Mouse (Mus musculus) limb, embryonic 12.5 days (tissue): Measurements from ENCODE around the gene Zfp593. TPM values are rescaled to one million over a fixed set of nuclear protein-coding genes. Genes with fewer than 3 reads are reported as not detected.

Experiments used
- ATAC-seq: fragments of 200-750 bp; cut with Nextera tagmentation; 2 replicates; pipeline ENCODE4 v1.8.0; 2017; ENCODE audit warnings: low read depth, moderate TSS enrichment; ENCODE audit not compliant: insufficient number of reproducible peaks, insufficient read depth, low FRiP score, low TSS enrichment
- H3K27ac ChIP-seq: fragments of 300-500 bp; sonication (generic); 2 replicates; pipeline ENCODE4 v1.5.1; 2016; ENCODE audit warnings: mild to moderate bottlenecking, moderate library complexity
- H3K27me3 ChIP-seq: fragments of 300-500 bp; sonication (generic); 2 replicates; pipeline ENCODE4 v1.6.1; 2016; ENCODE audit warnings: mild to moderate bottlenecking, moderate library complexity
- H3K36me3 ChIP-seq: fragments of 300-500 bp; sonication (generic); 2 replicates; pipeline ENCODE4 v1.6.1; 2016; ENCODE audit warnings: mild to moderate bottlenecking, moderate library complexity
- H3K4me1 ChIP-seq: fragments of 300-500 bp; sonication (generic); replicated peaks from 2 replicates; pipeline ENCODE4 v1.6.1; 2016
- H3K4me2 ChIP-seq: fragments of 300-500 bp; sonication (generic); 2 replicates; pipeline ENCODE4 v1.6.1; 2016; ENCODE audit warnings: mild to moderate bottlenecking, moderate library complexity
- H3K4me3 ChIP-seq: fragments of 300-500 bp; sonication (generic); replicated peaks from 2 replicates; pipeline ENCODE4 v1.5.1; 2016; ENCODE audit warnings: mild to moderate bottlenecking
- H3K9ac ChIP-seq: fragments of 300-500 bp; sonication (generic); replicated peaks from 2 replicates; pipeline ENCODE4 v1.6.1; 2016; ENCODE audit warnings: mild to moderate bottlenecking, moderate library complexity
- H3K9me3 ChIP-seq: fragments of 300-500 bp; sonication (generic); 2 replicates; pipeline ENCODE4 v1.6.1; 2016; ENCODE audit warnings: mild to moderate bottlenecking, moderate library complexity
- WGBS: fragments of 180-500 bp; shearing (Covaris S2); methylation state at CpG from one replicate; pipeline ENCODE4 v1.1.7; 2016; 5-methylcytosine and 5-hydroxymethylcytosine counted together
- polyA plus RNA-seq: library from polyadenylated mRNA; unstranded; fragments of >200 nt; fragmentation: Nextera tagmentation; extraction: Ambion mirVana; gene quantifications from 2 replicates; pipeline ENCODE4 v1.2.1, GENCODE M21; 2016

Gene Zfp593
- polyA plus RNA-seq, 1 experiment from 2014 or later = 19.2 TPM

DNA sequence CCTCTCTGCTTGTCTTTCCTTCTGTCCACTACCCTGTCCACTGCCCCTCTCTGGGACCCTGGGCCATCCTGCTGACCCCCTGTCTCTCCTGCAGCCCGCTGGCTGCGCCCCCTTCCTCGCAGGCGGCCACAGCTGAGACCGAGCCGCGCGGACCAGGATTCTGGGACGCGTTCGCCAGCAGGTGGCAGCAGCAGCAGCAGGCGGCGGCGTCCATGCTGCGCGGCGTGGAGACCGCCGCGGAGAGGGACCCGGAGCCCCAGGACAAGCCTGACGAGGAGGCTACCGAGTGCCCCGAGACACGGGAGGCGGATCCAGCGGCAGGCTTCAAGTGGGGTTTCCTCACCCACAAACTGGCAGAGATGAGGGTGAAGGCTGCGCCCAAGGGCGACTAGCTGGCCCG is 4.3 kb upstream of the Zfp593 start:
- no peaks in the 10 kb centered on the region for H3K36me3 ChIP-seq
- no peak overlapping the region for H3K27ac ChIP-seq
- under 1% methylated on average over 30 of the region's 30 CpGs for WGBS
- H3K4me1 ChIP-seq = peaks cover 54% of the 10 kb centered on the region
- H3K4me2 ChIP-seq = peak overlapping the region; percentile 93
- peaks cover 86% of the 10 kb centered on the region for H3K27me3 ChIP-seq
- peak overlapping the region; percentile 32 for H3K4me3 ChIP-seq
- ATAC-seq = peak; percentile 57; the same call in 1 of the 2 replicates
- H3K9me3 ChIP-seq = no peaks in the 10 kb centered on the region
- peak overlapping the region; percentile 42; the same call in 1 of the 2 replicates for H3K9ac ChIP-seq

DNA sequence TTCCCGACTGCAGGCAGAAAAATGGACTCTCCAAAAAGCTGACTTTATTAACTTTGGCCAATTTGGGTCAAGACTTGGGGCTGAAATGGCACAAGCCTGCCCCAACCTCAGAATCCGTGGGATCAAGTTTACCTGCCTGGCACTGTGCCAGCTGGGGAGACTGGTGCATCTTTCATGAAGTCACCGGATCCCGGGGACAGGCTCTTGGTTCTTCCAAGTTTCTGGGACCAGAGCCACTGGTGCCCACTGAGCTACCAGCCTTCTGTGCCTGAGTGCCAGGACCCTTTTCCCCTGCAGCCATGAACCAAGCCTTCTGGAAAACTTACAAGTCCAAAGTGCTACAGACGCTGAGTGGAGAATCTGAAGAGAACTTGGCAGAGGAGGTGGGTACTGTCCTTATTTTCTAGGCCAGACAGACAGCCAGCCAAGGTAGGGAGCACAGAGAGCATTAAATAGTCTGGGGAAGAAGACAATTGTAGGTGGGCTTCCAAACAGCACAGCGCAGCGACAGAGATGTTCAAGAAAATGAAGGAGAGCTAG is 1.4 kb upstream of the Zfp593 start, which contains the start of gene Gm30191:
Gene Gm30191, plus strand, starts transcription at position 217 of the 540 bp plus-strand sequence.
- peaks cover 32% of the 10 kb centered on the region for H3K4me1 ChIP-seq

DNA sequence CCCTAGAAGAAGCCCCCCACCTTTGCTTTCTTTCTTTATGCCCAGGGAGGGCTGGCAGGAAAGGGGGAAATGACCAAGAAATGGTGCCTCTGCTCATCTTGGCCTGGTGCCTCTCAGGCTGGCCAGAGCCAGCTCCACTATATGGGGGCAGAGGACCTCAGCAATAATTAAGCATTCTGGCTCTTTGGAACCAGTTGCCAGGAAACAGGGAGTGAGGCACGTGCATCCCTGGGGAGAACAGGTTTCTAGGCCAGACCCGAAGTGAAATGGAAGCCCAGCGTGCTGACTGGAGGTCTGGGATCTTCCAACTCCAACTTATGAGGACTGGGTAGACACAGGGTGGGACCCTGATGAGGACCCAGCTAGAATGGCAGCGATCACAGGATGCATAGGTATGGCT is 864 bp upstream of the Zfp593 start:
- Histone ChIP-seq H3K4me2 (0 out of 2 replicates have a peak overlapping the region, but pooled peaks have one; percentile 94), H3K9ac (no peak overlapping the region), H3K27me3 (peaks cover 53% of the 10 kb centered on the region), H3K9me3 (no peaks in the 10 kb centered on the region), H3K4me3 (no peak overlapping the region), H3K27ac (no peak overlapping the region), H3K36me3 (no peaks in the 10 kb centered on the region), H3K4me1 (peaks cover 27% of the 10 kb centered on the region)
- 49% methylated on average over 4 of the region's 4 CpGs for WGBS
- no peak for ATAC-seq

More for the DNA sequence above, 1.4 kb upstream of the Zfp593 start, which contains the start of gene Gm30191:
- Histone ChIP-seq H3K27ac (no peak within 1 kb of the TSS), H3K9ac (no peak within 1 kb of the TSS), H3K4me3 (peak within 1 kb of the TSS; percentile 83), H3K36me3 (no peaks in the 10 kb centered on the region), H3K4me2 (peak within 1 kb of the TSS; percentile 94), H3K9me3 (no peaks in the 10 kb centered on the region), H3K27me3 (peaks cover 59% of the 10 kb centered on the region)
- WGBS = 78% methylated on average over 7 of the region's 7 CpGs
- no peak for ATAC-seq

DNA sequence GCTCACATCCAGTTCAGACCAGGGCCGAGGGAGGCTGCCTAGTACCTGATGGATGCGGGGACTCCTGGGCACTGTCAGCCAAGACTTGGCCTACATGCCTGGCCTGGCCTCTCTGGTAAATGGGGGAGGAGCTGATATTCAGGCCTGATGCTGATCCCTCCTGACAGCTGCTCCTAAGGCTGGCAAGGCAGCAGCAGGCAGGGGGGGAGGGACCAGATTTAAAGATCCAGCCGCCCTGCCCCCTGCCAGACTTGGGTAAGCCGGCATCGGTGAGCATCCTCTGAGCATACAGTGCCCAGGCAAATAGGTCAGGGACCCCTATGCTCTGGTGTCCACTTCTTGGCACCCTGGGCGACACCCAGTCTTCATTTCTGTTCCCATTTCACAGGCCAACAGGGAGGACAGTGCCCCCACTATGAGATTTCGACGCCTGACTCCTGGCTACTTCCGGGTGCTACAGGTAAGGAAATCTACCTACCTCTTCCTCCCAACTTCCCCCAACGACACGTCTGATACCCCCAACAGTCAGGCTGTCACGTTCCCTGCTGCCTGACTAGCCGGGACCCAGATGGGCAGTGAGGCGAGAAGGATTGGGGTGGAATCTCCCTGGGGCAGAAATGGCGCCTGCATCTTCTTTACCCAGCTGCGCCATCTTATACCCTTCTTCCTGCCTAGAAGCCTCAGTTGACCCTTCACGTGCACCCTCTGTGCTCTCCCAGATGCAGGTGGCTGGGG is 1.7 kb downstream of the Zfp593 start, which contains the start of gene E130218I03Rik:
Gene E130218I03Rik, plus strand, starts transcription at position 147 of the 735 bp plus-strand sequence.
- Histone ChIP-seq H3K4me1 (peaks cover 15% of the 10 kb centered on the region), H3K4me3 (peak within 1 kb of the TSS; percentile 83), H3K36me3 (no peaks in the 10 kb centered on the region), H3K4me2 (peak within 1 kb of the TSS; percentile 94), H3K9me3 (no peaks in the 10 kb centered on the region), H3K9ac (peak within 1 kb of the TSS; percentile 78; the same call in 1 of the 2 replicates), H3K27ac (no peak within 1 kb of the TSS), H3K27me3 (peaks cover 32% of the 10 kb centered on the region)
- WGBS = 93% methylated on average over 17 of the region's 17 CpGs
- ATAC-seq = no peak

DNA sequence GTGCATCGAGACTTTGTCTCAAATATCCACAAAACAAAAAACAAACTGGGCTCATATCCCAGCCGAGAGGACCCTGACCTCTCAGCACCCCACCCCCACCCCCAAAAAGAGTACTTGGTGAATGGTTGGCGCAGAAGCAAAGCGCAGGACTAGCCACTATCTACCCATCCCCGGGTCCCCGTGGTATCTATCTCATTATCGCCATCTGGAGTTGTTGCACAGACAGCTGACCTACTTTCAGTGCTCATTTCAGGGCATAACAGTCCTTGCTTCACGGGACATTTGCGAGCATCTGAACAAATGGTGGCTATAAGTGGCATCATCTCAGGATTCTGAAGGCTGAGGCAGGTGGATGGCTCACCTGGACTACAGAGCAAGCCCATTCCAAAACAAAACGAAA is 6.7 kb downstream of the Zfp593 start:
- no peaks in the 10 kb centered on the region for H3K36me3 ChIP-seq
- H3K4me3 ChIP-seq = peak overlapping the region; percentile 26
- H3K4me2 ChIP-seq = peak overlapping the region; percentile 54
- no peak overlapping the region for H3K9ac ChIP-seq
- H3K9me3 ChIP-seq = no peaks in the 10 kb centered on the region
- peaks cover 38% of the 10 kb centered on the region for H3K27me3 ChIP-seq
- H3K4me1 ChIP-seq = peaks cover 9% of the 10 kb centered on the region
- 13% methylated on average over 10 of the region's 10 CpGs for WGBS
- ATAC-seq = no peak
- no peak overlapping the region for H3K27ac ChIP-seq

DNA sequence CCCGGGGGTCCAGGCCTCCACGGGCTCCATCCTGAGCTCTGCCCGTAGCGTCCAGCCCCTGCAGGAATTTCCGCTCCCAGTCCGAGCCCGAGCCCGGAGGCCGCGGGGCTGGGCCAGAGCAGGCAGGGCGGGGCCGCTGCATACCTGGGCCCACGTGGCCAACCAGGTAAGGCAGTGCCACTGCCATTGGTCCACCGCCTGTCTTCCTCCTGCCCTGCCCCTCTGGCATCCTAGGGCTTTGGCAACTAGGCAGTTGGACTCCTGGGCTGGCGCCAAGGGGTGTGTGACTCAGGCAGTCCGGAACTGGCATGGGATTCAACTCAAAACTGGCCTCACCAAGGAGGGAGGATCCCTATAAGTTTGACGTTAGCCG is 7.1 kb downstream of the Zfp593 start, which contains the start of gene Cnksr1:
Gene Cnksr1, minus strand, starts transcription at position 121 of the 373 bp plus-strand sequence.
- WGBS = 4% methylated on average over 18 of the region's 18 CpGs
- Histone ChIP-seq H3K36me3 (no peaks in the 10 kb centered on the region), H3K27ac (no peak within 1 kb of the TSS), H3K4me3 (peak within 1 kb of the TSS; percentile 26), H3K9me3 (no peaks in the 10 kb centered on the region), H3K4me2 (peak within 1 kb of the TSS; percentile 54), H3K27me3 (peaks cover 41% of the 10 kb centered on the region), H3K9ac (peak within 1 kb of the TSS; percentile 55), H3K4me1 (peaks cover 9% of the 10 kb centered on the region)
- no peak for ATAC-seq

DNA sequence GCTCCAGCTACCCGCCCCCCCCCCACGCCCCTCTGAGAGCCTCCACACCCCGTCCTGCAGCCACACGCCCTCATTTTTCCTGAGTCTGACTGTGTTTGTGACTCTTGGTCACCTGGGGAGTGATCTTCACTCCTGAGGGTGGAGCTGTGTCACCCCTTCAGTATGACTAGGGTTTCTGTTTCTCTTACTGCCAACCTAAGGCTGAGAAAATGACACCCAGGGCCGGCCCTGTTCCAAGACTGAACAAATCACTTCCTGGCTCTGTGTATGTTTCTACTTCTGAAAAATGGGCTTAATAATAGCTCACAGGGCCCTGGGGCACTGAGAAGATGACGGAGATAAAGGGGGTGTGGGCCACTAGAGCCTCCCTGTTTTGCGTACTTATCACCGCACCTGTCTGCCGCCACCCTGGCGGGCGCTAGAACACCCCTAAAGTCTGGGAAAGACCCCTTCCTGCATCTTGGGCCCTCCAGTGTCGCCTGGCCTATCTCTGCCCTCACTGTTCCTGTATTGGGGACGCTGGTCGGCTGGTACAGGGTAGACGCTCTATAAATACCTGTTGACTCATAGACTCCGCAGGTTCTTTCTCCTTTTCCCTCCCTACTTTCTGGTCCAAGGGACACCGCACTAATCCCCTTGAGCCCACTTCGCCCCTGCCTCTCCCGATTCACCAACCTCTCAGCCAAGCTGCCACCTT is 7.7 kb downstream of the Zfp593 start:
- no peaks in the 10 kb centered on the region for H3K9me3 ChIP-seq
- peaks cover 9% of the 10 kb centered on the region for H3K4me1 ChIP-seq
- H3K27me3 ChIP-seq = peaks cover 44% of the 10 kb centered on the region
- H3K27ac ChIP-seq = no peak overlapping the region
- WGBS = 19% methylated on average over 19 of the region's 19 CpGs
- H3K9ac ChIP-seq = peak overlapping the region; percentile 55
- ATAC-seq = no peak
- H3K4me3 ChIP-seq = peak overlapping the region; percentile 26
- H3K36me3 ChIP-seq = no peaks in the 10 kb centered on the region
- H3K4me2 ChIP-seq = peak overlapping the region; percentile 54

DNA sequence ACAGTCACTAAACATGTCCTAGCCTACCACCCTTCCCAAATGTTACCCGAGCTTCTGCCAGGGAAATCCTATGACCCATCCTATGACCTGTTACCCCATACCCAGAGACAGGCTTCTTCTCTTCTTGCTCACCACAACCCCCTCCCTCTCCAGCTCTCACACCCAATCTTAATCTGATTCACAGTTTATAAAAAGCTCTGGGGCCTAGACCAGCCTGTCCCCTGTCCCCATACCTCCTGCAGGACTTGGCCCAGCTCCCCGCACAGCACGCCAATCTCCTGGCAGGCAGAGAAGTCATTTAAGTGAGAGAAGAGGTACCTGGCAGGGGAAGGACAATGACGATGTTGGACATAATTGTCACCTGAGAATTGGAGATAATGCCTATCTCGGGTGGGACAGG is 10.5 kb downstream of the Zfp593 start:
- Histone ChIP-seq H3K4me3 (no peak overlapping the region), H3K9ac (no peak overlapping the region), H3K4me2 (no peak overlapping the region), H3K27me3 (peaks cover 44% of the 10 kb centered on the region), H3K4me1 (peaks cover 9% of the 10 kb centered on the region), H3K27ac (no peak overlapping the region), H3K9me3 (no peaks in the 10 kb centered on the region), H3K36me3 (no peaks in the 10 kb centered on the region)
- WGBS = 84% methylated on average over 5 of the region's 5 CpGs
- ATAC-seq = no peak

DNA sequence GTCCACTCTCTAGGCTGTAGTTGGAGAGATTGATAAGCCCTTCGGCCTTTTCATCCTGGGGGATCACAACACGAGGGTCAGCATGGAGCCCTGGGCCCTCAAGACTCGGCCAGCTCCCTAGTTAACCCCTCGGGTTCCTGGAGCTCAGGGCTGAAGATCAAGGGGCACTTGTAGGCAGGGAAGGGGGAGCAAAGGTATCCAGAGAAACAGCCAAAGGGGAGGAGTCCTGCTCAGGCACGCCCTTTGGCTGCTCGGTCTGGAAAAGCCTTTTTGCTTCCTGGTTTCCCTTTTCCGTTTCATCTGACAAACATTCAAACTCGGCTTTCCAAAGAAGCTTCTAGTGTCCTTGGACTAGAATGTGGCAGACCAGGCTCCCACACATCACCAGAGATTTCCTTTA is 15.0 kb downstream of the Zfp593 start:
- H3K4me1 ChIP-seq = no peaks in the 10 kb centered on the region; the same call in 1 of the 2 replicates
- H3K4me2 ChIP-seq = no peak overlapping the region
- 0 out of 2 replicates have a peak, but pooled peaks cover 8% of the 10 kb centered on the region for H3K27me3 ChIP-seq
- H3K27ac ChIP-seq = no peak overlapping the region
- ATAC-seq = no peak
- no peaks in the 10 kb centered on the region for H3K9me3 ChIP-seq
- 29% methylated on average over 8 of the region's 8 CpGs for WGBS
- no peaks in the 10 kb centered on the region for H3K36me3 ChIP-seq
- H3K9ac ChIP-seq = no peak overlapping the region
- H3K4me3 ChIP-seq = no peak overlapping the region

DNA sequence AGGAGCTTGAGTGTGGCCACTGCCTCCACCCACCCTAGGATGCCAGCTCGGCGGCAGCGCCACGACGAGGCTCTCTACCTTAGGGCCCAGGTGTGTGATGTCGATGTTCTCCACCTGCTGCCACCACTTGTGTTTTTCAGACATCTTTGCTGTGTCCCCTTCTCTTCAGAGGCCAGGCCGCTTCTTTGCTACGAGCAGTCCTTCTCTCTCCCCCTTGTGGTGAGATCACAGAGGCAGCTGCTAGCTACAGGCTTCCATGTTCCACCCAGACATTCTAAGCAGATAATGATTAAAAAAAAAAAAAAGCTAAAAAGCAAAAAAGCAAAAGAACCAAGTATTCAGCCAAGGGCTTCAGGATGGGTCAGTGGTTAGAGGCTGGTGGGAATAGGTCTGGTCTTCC is 18.2 kb downstream of the Zfp593 start, which contains the start of gene Catsper4:
Gene Catsper4, minus strand, starts transcription at position 190 of the 400 bp plus-strand sequence.
- 69% methylated on average over 8 of the region's 8 CpGs for WGBS
- H3K4me1 ChIP-seq = no peaks in the 10 kb centered on the region
- H3K9me3 ChIP-seq = no peaks in the 10 kb centered on the region
- no peak within 1 kb of the TSS for H3K4me2 ChIP-seq
- H3K9ac ChIP-seq = no peak within 1 kb of the TSS
- ATAC-seq = no peak
- H3K27ac ChIP-seq = no peak within 1 kb of the TSS
- H3K36me3 ChIP-seq = no peaks in the 10 kb centered on the region
- H3K4me3 ChIP-seq = no peak within 1 kb of the TSS
- H3K27me3 ChIP-seq = 0 out of 2 replicates have a peak, but pooled peaks cover 3% of the 10 kb centered on the region
